Mouse (Mus musculus) E14TG2a.4 (cell line): ENCODE data around the gene Apol7e.

Source experiments
- H3K27me3 ChIP-seq: 2 replicates; pipeline ENCODE4 v1.6.1; 2014; ENCODE audit warnings: low read length, control low read depth; ENCODE audit not compliant: insufficient read depth
- H3K36me3 ChIP-seq: 2 replicates; pipeline ENCODE4 v1.6.1; 2014; ENCODE audit warnings: low read length, control low read depth; ENCODE audit not compliant: insufficient read depth
- H3K4me1 ChIP-seq: replicated peaks from 2 replicates; pipeline ENCODE4 v1.6.1; 2014; ENCODE audit warnings: low read depth, low read length, control low read depth
- H3K4me3 ChIP-seq: replicated peaks from 2 replicates; pipeline ENCODE4 v1.5.1; 2014; ENCODE audit warnings: mild to moderate bottlenecking, low read length
- H3K9me3 ChIP-seq: 2 replicates; pipeline ENCODE4 v1.6.1; 2014; ENCODE audit warnings: low read length, control low read depth
- CTCF ChIP-seq: conservative IDR thresholded peaks from 2 replicates; pipeline ENCODE4 v1.5.1; 2014; ENCODE audit warnings: low read length
- NANOG ChIP-seq: IDR thresholded peaks from 2 replicates; pipeline ENCODE4 v1.6.1; 2014; ENCODE audit warnings: borderline replicate concordance, low read length, mixed read lengths
- POU5F1 ChIP-seq: IDR thresholded peaks from 2 replicates; pipeline ENCODE4 v1.6.1; 2014; ENCODE audit warnings: low read length, borderline replicate concordance

Apol7e gene

DNA sequence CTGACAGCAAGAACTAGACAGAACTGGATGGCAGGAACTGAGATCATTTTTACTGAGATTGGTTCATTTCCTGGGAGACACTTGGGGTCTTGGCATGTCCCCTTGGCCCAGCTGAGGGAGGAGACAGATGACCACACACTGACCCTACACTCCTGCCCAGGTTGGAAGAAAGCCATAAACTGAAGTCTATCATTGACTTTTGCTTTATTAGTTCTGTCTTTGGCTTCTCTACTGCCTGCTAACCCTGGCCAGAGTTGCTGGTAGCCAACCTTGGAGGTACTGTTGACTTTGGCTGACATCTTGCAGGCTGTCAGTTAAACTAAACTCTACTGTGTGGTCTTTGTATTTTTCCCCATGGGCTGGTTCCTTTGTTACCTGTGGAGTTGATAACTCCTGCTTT is 46.4 kb downstream of the Apol7e start:
- no peaks in the 10 kb centered on the region for H3K4me1 ChIP-seq
- H3K36me3 ChIP-seq: no peaks in the 10 kb centered on the region
- no peak overlapping the region for H3K4me3 ChIP-seq
- H3K27me3 ChIP-seq: no peaks in the 10 kb centered on the region
- H3K9me3 ChIP-seq: peaks cover 4% of the 10 kb centered on the region; the same call in 1 of the 2 replicates
- TF ChIP-seq POU5F1: no peak
- TF ChIP-seq CTCF: no peak
- no peak for TF ChIP-seq NANOG

DNA sequence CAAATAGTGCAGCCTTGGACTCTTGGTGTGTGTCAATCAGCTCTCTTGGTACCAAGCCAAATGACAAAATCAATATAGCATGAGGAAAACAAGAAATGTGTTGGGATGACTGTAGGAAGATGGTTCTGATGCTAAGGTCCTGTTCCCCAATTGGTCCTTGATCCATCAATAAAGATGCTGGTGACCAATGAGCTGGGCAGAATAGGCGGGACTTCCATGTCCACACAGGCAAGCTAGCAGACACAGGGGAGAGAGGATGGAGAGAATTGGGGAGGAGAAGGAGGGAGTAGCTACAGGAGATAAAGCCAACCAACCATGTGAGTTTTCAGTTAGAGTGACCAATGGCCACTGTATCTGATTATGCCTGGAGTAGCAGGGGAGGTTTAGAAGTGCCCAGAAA is 47.7 kb downstream of the Apol7e start:
- Histone ChIP-seq H3K4me3 (no peak overlapping the region), H3K27me3 (no peaks in the 10 kb centered on the region), H3K9me3 (peaks cover 4% of the 10 kb centered on the region; the same call in 1 of the 2 replicates), H3K4me1 (no peaks in the 10 kb centered on the region), H3K36me3 (no peaks in the 10 kb centered on the region)
- TF ChIP-seq POU5F1: no peak
- TF ChIP-seq CTCF: no peak
- TF ChIP-seq NANOG: no peak

DNA sequence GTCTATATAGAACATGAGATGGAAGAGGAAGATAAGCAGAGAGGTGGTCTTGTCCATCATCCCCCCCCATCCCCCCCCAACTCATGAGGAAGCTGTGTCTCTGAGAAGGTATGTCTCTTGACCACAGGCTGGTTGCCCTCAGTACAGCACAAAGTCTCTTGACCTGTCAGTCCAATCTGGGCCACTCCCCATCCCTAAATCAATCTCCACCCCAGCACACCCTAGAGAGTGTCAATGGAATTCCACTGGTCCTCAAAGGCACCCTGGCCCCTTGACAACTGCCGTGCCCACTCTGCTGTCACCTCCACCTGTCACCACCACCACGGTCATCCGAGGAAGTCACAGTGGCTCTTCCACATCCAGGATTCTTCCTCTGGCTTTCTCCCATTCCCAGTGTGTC is 49.8 kb downstream of the Apol7e start:
- no peaks in the 10 kb centered on the region; the same call in 1 of the 2 replicates for H3K4me1 ChIP-seq
- no peaks in the 10 kb centered on the region for H3K27me3 ChIP-seq
- no peaks in the 10 kb centered on the region for H3K36me3 ChIP-seq
- no peak overlapping the region for H3K4me3 ChIP-seq
- no peak for TF ChIP-seq CTCF
- no peak for TF ChIP-seq NANOG
- TF ChIP-seq POU5F1: no peak
- H3K9me3 ChIP-seq: peaks cover 4% of the 10 kb centered on the region; the same call in 1 of the 2 replicates

DNA sequence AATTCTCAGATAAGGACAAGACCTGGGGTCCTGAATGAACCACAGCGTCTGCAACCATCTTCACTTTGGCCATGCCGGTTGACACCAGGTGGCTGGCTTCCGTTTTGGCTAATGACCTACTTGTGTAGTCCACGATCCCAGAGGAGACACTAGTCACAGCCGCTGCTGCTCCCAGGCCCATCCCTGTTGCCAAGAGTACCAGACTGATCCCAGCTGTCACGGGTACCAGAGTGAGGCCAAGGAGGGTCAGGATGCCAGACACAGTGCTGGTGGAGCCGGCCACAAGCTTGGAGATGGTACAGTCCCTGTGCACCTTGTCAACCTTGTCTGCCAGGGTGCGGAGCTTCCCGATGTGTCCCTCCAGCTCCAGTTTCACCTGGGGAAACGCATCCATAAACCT is 51.1 kb downstream of the Apol7e start:
- Histone ChIP-seq H3K9me3 (peaks cover 4% of the 10 kb centered on the region; the same call in 1 of the 2 replicates), H3K4me3 (no peak overlapping the region), H3K27me3 (no peaks in the 10 kb centered on the region), H3K36me3 (no peaks in the 10 kb centered on the region), H3K4me1 (peaks cover 2% of the 10 kb centered on the region)
- no peak for TF ChIP-seq POU5F1
- TF ChIP-seq CTCF: no peak

DNA sequence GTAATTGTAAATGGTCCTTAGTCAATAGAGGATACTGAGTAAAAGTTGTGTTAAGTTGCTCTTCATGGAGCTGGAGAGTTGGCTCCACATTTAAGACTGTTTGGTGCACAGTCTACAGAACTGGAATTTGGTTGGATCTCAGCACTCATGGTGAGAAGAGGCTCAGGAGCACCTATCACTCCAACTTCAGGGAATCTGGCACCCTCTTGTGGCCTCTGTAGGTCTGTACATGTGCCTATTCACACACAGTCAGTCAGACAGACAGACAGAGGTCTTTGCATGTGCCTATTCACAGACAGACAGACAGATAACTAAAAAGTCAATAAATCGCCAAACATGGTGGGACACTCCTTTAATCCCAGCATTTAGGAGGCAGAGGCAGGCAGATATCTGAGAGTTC is 51.8 kb downstream of the Apol7e start:
- Histone ChIP-seq H3K4me3 (no peak overlapping the region), H3K36me3 (no peaks in the 10 kb centered on the region), H3K4me1 (peaks cover 7% of the 10 kb centered on the region), H3K27me3 (no peaks in the 10 kb centered on the region), H3K9me3 (peaks cover 4% of the 10 kb centered on the region; the same call in 1 of the 2 replicates)
- no peak for TF ChIP-seq NANOG
- peak; percentile 69 for TF ChIP-seq CTCF

DNA sequence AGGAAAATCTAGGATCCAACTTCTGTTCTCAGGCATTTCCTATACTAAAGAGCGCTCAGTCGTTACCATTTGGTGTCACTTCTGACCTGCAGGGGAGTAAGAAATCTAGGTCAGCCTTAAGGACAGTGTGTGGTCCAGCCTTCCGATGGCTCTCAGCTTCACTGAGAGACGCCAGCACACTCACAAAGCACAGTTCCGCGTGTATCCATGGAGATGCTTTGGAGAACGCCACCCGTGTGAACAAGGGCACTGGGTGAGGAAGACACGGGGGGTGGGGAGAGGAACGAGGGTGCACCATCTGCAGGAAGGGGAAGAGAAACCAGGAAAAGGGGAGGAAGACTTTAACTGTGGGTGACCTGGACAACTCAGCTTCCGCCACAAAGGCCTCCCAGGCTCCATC is 53.8 kb downstream of the Apol7e start:
- Histone ChIP-seq H3K9me3 (peaks cover 4% of the 10 kb centered on the region; the same call in 1 of the 2 replicates), H3K4me1 (peaks cover 13% of the 10 kb centered on the region), H3K36me3 (no peaks in the 10 kb centered on the region), H3K4me3 (no peak overlapping the region), H3K27me3 (0 out of 2 replicates have a peak, but pooled peaks cover 4% of the 10 kb centered on the region)
- no peak for TF ChIP-seq POU5F1
- TF ChIP-seq CTCF: no peak
- TF ChIP-seq NANOG: no peak

DNA sequence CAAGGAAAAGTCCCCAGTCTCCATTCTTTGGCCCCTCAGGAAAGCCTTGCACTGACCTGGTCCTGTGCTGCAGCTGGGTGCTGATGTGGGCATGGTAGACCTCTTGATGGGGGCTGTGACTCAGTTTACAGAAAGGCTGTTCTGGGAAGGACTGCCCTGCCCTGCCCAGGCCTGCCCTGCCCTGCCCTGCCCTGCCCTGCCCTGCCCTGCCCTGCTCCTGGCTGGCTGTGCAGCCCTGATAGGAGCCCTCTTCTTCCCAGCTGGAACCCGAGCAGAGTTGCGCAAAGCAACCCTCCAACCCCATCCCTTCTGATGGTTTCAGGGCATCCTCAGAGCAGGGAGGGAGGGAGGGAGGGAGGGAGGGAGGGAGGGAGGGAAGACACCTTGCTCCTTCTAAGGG is 56.5 kb downstream of the Apol7e start:
- Histone ChIP-seq H3K27me3 (0 out of 2 replicates have a peak, but pooled peaks cover 4% of the 10 kb centered on the region), H3K4me1 (peaks cover 17% of the 10 kb centered on the region), H3K36me3 (peaks cover 11% of the 10 kb centered on the region), H3K4me3 (no peak overlapping the region), H3K9me3 (no peaks in the 10 kb centered on the region)
- TF ChIP-seq CTCF: no peak
- TF ChIP-seq POU5F1: no peak
- TF ChIP-seq NANOG: no peak

DNA sequence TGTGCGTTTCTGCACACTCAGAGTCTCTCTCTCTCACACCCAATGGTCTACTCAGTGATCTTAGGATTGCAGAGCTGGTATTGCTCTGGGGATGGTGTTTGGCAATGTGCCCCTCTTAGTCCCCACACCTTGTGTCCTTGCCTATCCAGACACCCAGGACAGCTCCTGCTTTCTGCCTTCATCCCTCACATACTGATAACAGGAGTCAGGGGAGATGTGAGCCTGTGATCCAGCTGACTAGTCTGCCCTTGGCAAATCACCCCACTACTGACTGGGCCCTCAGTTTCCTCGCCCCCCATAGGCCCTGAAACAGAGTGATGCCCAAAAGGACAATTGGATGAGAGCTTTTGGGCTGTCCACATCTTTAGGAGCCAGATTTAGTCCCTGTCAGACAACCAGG is 57.4 kb downstream of the Apol7e start:
- Histone ChIP-seq H3K4me1 (peaks cover 26% of the 10 kb centered on the region), H3K36me3 (peaks cover 21% of the 10 kb centered on the region), H3K4me3 (no peak overlapping the region), H3K9me3 (no peaks in the 10 kb centered on the region), H3K27me3 (0 out of 2 replicates have a peak, but pooled peaks cover 4% of the 10 kb centered on the region)
- TF ChIP-seq CTCF (no peak), POU5F1 (no peak), NANOG (no peak)

DNA sequence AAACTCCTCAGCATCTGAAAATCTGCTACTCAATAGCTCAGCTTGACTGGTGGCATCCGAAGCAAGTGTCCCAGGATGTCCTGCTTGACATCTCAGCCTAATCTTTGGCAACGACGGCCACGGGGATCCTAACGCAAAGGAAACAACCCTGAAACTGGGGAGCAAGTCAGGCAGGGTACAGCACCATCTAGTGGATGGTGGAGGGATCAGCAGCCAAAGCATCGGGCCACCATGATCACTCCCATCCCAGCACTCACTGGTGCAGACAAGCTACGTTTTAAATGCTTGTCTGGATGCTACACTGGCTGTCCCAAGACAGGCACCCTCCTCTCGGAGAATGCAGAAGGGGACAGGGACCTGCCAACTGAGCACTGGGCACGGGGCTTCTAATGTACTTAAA is 58.2 kb downstream of the Apol7e start, which contains the start of gene Apol8:
TSS of gene Apol8 (minus strand) at position 156 of the 400 bp plus-strand sequence.
- Histone ChIP-seq H3K9me3 (no peaks in the 10 kb centered on the region), H3K4me1 (peaks cover 34% of the 10 kb centered on the region), H3K27me3 (0 out of 2 replicates have a peak, but pooled peaks cover 4% of the 10 kb centered on the region), H3K4me3 (no peak within 1 kb of the TSS), H3K36me3 (peaks cover 28% of the 10 kb centered on the region)
- TF ChIP-seq CTCF: peak; percentile 96
- TF ChIP-seq POU5F1: no peak
- TF ChIP-seq NANOG: no peak
